Comparison of ENCODE assay signal across 8 mouse cellular contexts in the genomic region with DNA sequence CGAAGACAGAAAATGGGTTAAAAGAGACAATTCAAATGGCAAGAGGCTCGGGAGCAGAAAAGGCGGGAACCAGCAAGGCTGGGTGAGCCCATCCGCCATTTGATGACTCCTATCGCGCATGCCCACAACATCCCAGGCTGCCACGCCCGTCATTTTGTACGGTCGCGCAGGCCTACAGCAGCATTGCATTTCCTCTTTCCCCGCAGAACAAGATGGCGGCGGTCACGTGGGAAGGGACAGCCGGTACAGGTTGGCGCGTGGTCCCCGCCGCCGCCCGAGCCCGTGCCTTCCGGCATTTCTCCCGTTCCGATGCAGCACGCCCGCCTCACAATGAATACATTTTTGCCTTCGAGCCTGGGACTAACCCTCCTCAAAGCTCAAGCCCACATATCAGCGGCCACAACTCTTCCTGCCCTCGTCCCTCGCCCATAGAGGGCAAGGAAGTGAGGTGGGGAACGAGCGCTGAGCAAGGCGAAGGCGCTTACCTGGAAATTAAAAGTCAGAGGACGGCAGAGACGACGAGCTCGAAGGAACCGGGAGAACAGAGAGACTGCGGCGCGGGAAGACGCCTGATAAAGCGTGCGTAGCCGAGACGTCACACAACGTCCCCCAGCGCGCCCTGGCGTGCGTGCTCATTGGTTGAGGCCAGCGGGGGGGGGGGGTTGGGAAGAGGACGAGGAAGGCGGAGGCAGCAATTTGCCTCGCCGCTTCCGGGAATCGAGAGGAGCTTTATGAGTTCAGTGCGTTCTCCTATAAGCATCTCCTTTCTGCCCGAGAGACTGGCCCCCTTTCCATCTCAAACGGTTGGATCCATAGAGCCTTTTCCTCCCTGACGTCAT. TPM values are rescaled to one million over a fixed set of nuclear protein-coding genes. Genes with fewer than 3 reads are reported as not detected.
DNase-seq lines count a peak whose midpoint lies in the region; ATAC-seq lines count a peak whose summit lies in the region.

A gene (minus strand): TSS at position 728 of the 839 bp plus-strand sequence.

- peak within 1 kb of the TSS; percentile 58 for H3K4me3 ChIP-seq in hindbrain, embryonic 12.5 days

- peak; percentile 88 for DNase-seq in Muller cell, postnatal 12 days (ENCODE audit: inconsistent ontology term)
- peak; percentile 90 for DNase-seq in cerebellum, adult 9-11 months
- DNase-seq in frontal cortex, postnatal 10 days (ENCODE audit: low spot score in 2 of 2) = peak; percentile 80 to 84
- DNase-seq in layer of hippocampus, postnatal 14 days (ENCODE audit: low spot score in 2 of 2) = peak; percentile 70 to 89
- peak; percentile 86 for DNase-seq in lung, postnatal 14 days
- peak; percentile 68 for DNase-seq in retina, adult 2 months (ENCODE audit: low read depth, low spot score)
- peak; percentile 82 to 88 for DNase-seq in thymus, postnatal 36 days

- no peaks in the 10 kb centered on the region for H3K9me3 ChIP-seq in hindbrain, embryonic 12.5 days (replicated peaks)

- no peaks in the 10 kb centered on the region for H3K27me3 ChIP-seq in hindbrain, embryonic 12.5 days

- H3K4me1 ChIP-seq in hindbrain, embryonic 12.5 days = peaks cover 9% of the 10 kb centered on the region

- 22% methylated on average over 65 of the region's 65 CpGs for WGBS in hindbrain, embryonic 12.5 days

- peak within 1 kb of the TSS; percentile 81 for H3K9ac ChIP-seq in hindbrain, embryonic 12.5 days

- peak within 1 kb of the TSS; percentile 64 for H3K4me2 ChIP-seq in hindbrain, embryonic 12.5 days (replicated peaks)

- peak within 1 kb of the TSS; percentile 96 for H3K27ac ChIP-seq in hindbrain, embryonic 12.5 days

- H3K36me3 ChIP-seq in hindbrain, embryonic 12.5 days = peaks cover 18% of the 10 kb centered on the region; the same call in 1 of the 2 replicates

- ATAC-seq in hindbrain, embryonic 12.5 days (ENCODE audit: low FRiP score) = peak; percentile 95

RNA-seq across cellular contexts. Expression of the gene that starts here (rescaled TPM):
- 401 and 433 TPM in 2 replicates for polyA plus RNA-seq in hindbrain, embryonic 12.5 days (2016; fragmentation: Nextera tagmentation; extraction: Ambion mirVana)
- 100 to 1,000 TPM; 193 to 258 TPM for total RNA-seq in layer of hippocampus, postnatal 14 days (2021)

Comparison
In these comparisons a context has a peak if more than half of its experiments do, and no peak if none do; other contexts are left out.
1. Peak in every context shown above with its lines: DNase-seq, ATAC-seq, H3K4me3 ChIP-seq and H3K27ac ChIP-seq.